Mouse (Mus musculus) liver, embryonic 13.5 days (tissue): ENCODE measurements around the gene 9630041A04Rik. TPM values are rescaled to one million over a fixed set of nuclear protein-coding genes. Genes with fewer than 3 reads are reported as not detected.

Experiments
- ATAC-seq: fragments of 200-750 bp; cut with Nextera tagmentation; 2 replicates; pipeline ENCODE4 v1.8.0; 2017; ENCODE audit warnings: low read depth, mild to moderate bottlenecking, moderate number of reproducible peaks, moderate library complexity
- DNase-seq: peaks from one replicate; pipeline ENCODE4 v3.0.0; 2022
- H3K27ac ChIP-seq: fragments of 300-500 bp; sonication (generic); 2 replicates; pipeline ENCODE4 v1.5.1; 2015; ENCODE audit warnings: moderate library complexity, mild to moderate bottlenecking, inconsistent platforms
- H3K27me3 ChIP-seq: fragments of 300-500 bp; sonication (generic); 2 replicates; pipeline ENCODE4 v1.6.1; 2015; ENCODE audit warnings: mild to moderate bottlenecking, inconsistent platforms
- H3K36me3 ChIP-seq: fragments of 300-500 bp; sonication (generic); 2 replicates; pipeline ENCODE4 v1.6.1; 2015; ENCODE audit warnings: mild to moderate bottlenecking, inconsistent platforms
- H3K4me1 ChIP-seq: fragments of 300-500 bp; sonication (generic); replicated peaks from 2 replicates; pipeline ENCODE4 v1.6.1; 2015; ENCODE audit warnings: inconsistent platforms
- H3K4me2 ChIP-seq: fragments of 300-500 bp; sonication (generic); 2 replicates; pipeline ENCODE4 v1.6.1; 2015; ENCODE audit warnings: inconsistent platforms, mild to moderate bottlenecking, moderate library complexity
- H3K4me3 ChIP-seq: fragments of 300-500 bp; sonication (generic); replicated peaks from 2 replicates; pipeline ENCODE4 v1.5.1; 2015; ENCODE audit warnings: mild to moderate bottlenecking, inconsistent platforms
- H3K9ac ChIP-seq: fragments of 300-500 bp; sonication (generic); 2 replicates; pipeline ENCODE4 v1.6.1; 2015; ENCODE audit warnings: mild to moderate bottlenecking, inconsistent platforms
- H3K9me3 ChIP-seq: fragments of 300-500 bp; sonication (generic); replicated peaks from 2 replicates; pipeline ENCODE4 v1.6.1; 2016; ENCODE audit warnings: inconsistent platforms
- WGBS: fragments of 180-500 bp; shearing (Covaris S2); methylation state at CpG from one replicate; pipeline ENCODE4 v1.1.7; 2015; ENCODE audit not compliant: insufficient replicate concordance; 5-methylcytosine and 5-hydroxymethylcytosine counted together
- polyA plus RNA-seq: library from polyadenylated mRNA; unstranded; fragments of >200 nt; fragmentation: Nextera tagmentation; extraction: Ambion mirVana; gene quantifications from 2 replicates; pipeline ENCODE4 v1.2.1, GENCODE M21; 2015

9630041A04Rik gene
- polyA plus RNA-seq, 1 experiment from 2014 or later = not detected

GRCm38 (mm10) chr9:101922846-101923245, 61.2 kb downstream of the 9630041A04Rik start:
- no peak overlapping the region for H3K27ac ChIP-seq
- H3K4me3 ChIP-seq = no peak overlapping the region
- no peaks in the 10 kb centered on the region for H3K4me1 ChIP-seq
- no peaks in the 10 kb centered on the region for H3K27me3 ChIP-seq
- DNase-seq (no peak), ATAC-seq (no peak)
- H3K36me3 ChIP-seq = no peaks in the 10 kb centered on the region
- H3K4me2 ChIP-seq = no peak overlapping the region
- WGBS = 56% methylated on average over 4 of the region's 4 CpGs
- no peak overlapping the region for H3K9ac ChIP-seq
- no peaks in the 10 kb centered on the region for H3K9me3 ChIP-seq

GRCm38 (mm10) chr9:101924829-101925228, 63.2 kb downstream of the 9630041A04Rik start:
- Histone ChIP-seq H3K4me2 (no peak overlapping the region), H3K36me3 (no peaks in the 10 kb centered on the region), H3K4me1 (no peaks in the 10 kb centered on the region), H3K9me3 (no peaks in the 10 kb centered on the region), H3K4me3 (no peak overlapping the region), H3K9ac (no peak overlapping the region), H3K27ac (no peak overlapping the region), H3K27me3 (no peaks in the 10 kb centered on the region)
- 45% methylated on average over 4 of the region's 4 CpGs for WGBS
- ATAC-seq (no peak), DNase-seq (no peak)

GRCm38 (mm10) chr9:101933946-101934573, 72.4 kb downstream of the 9630041A04Rik start:
- no peak overlapping the region for H3K4me2 ChIP-seq
- H3K27ac ChIP-seq = no peak overlapping the region
- ATAC-seq = no peak
- no peaks in the 10 kb centered on the region for H3K27me3 ChIP-seq
- no peaks in the 10 kb centered on the region for H3K9me3 ChIP-seq
- no peak overlapping the region for H3K9ac ChIP-seq
- H3K36me3 ChIP-seq = no peaks in the 10 kb centered on the region
- WGBS = 54% methylated on average over 8 of the region's 8 CpGs
- no peak for DNase-seq
- no peak overlapping the region for H3K4me3 ChIP-seq
- H3K4me1 ChIP-seq = peaks cover 3% of the 10 kb centered on the region

GRCm38 (mm10) chr9:101934887-101935286, 73.2 kb downstream of the 9630041A04Rik start:
- 67% methylated on average over 8 of the region's 8 CpGs for WGBS
- H3K9ac ChIP-seq = no peak overlapping the region
- no peak overlapping the region for H3K4me3 ChIP-seq
- H3K4me1 ChIP-seq = peaks cover 12% of the 10 kb centered on the region
- H3K27me3 ChIP-seq = no peaks in the 10 kb centered on the region
- no peaks in the 10 kb centered on the region for H3K9me3 ChIP-seq
- no peaks in the 10 kb centered on the region for H3K36me3 ChIP-seq
- H3K4me2 ChIP-seq = no peak overlapping the region
- ATAC-seq (no peak), DNase-seq (no peak)
- no peak overlapping the region for H3K27ac ChIP-seq

GRCm38 (mm10) chr9:101938066-101938465, 76.4 kb downstream of the 9630041A04Rik start:
- peaks cover 18% of the 10 kb centered on the region for H3K4me1 ChIP-seq
- ATAC-seq (no peak), DNase-seq (no peak)
- H3K9me3 ChIP-seq = no peaks in the 10 kb centered on the region
- H3K4me2 ChIP-seq = no peak overlapping the region
- no peak overlapping the region for H3K9ac ChIP-seq
- peaks cover 5% of the 10 kb centered on the region; the same call in 1 of the 2 replicates for H3K27me3 ChIP-seq
- no peak overlapping the region for H3K4me3 ChIP-seq
- H3K27ac ChIP-seq = no peak overlapping the region
- no peaks in the 10 kb centered on the region for H3K36me3 ChIP-seq
- WGBS = 62% methylated on average over 4 of the region's 4 CpGs

- H3K4me2 ChIP-seq = no peak overlapping the region
- H3K9me3 ChIP-seq = no peaks in the 10 kb centered on the region
- H3K4me1 ChIP-seq = peaks cover 18% of the 10 kb centered on the region
- DNase-seq (no peak), ATAC-seq (peak; percentile 8; the same call in 1 of the 2 replicates)
- WGBS = 72% methylated on average over 5 of the region's 5 CpGs
- H3K9ac ChIP-seq = no peak overlapping the region
- H3K4me3 ChIP-seq = no peak overlapping the region
- no peak overlapping the region for H3K27ac ChIP-seq
- H3K27me3 ChIP-seq = peaks cover 5% of the 10 kb centered on the region; the same call in 1 of the 2 replicates
- H3K36me3 ChIP-seq = no peaks in the 10 kb centered on the region
Observed at GRCm38 (mm10) chr9:101939006-101939405, 77.4 kb downstream of the 9630041A04Rik start.

GRCm38 (mm10) chr9:101940182-101940581, 78.5 kb downstream of the 9630041A04Rik start:
- DNase-seq (no peak), ATAC-seq (peak; percentile 79)
- peaks cover 23% of the 10 kb centered on the region for H3K4me1 ChIP-seq
- H3K4me2 ChIP-seq = no peak overlapping the region
- H3K36me3 ChIP-seq = no peaks in the 10 kb centered on the region
- H3K27ac ChIP-seq = peak overlapping the region; percentile 43; the same call in 1 of the 2 replicates
- H3K27me3 ChIP-seq = peaks cover 5% of the 10 kb centered on the region; the same call in 1 of the 2 replicates
- 12% methylated on average over 3 of the region's 3 CpGs for WGBS
- H3K9ac ChIP-seq = no peak overlapping the region
- no peak overlapping the region for H3K4me3 ChIP-seq
- H3K9me3 ChIP-seq = no peaks in the 10 kb centered on the region

GRCm38 (mm10) chr9:101942058-101942669, 80.5 kb downstream of the 9630041A04Rik start:
- DNase-seq (no peak), ATAC-seq (no peak)
- Histone ChIP-seq H3K9ac (no peak overlapping the region), H3K27me3 (peaks cover 5% of the 10 kb centered on the region; the same call in 1 of the 2 replicates), H3K4me1 (peaks cover 38% of the 10 kb centered on the region), H3K4me2 (no peak overlapping the region), H3K36me3 (no peaks in the 10 kb centered on the region), H3K27ac (no peak overlapping the region), H3K4me3 (no peak overlapping the region), H3K9me3 (no peaks in the 10 kb centered on the region)
- WGBS = 63% methylated on average over 9 of the region's 9 CpGs

- Histone ChIP-seq H3K9me3 (no peaks in the 10 kb centered on the region), H3K27ac (no peak overlapping the region), H3K4me2 (0 out of 2 replicates have a peak overlapping the region, but pooled peaks have one; percentile 17), H3K4me1 (peaks cover 22% of the 10 kb centered on the region), H3K4me3 (no peak overlapping the region), H3K36me3 (no peaks in the 10 kb centered on the region), H3K27me3 (peaks cover 5% of the 10 kb centered on the region; the same call in 1 of the 2 replicates), H3K9ac (no peak overlapping the region)
- ATAC-seq = no peak
- DNase-seq = no peak
- WGBS = 58% methylated on average over 7 of the region's 7 CpGs
Observed at GRCm38 (mm10) chr9:101945326-101945725, 83.7 kb downstream of the 9630041A04Rik start.

- Histone ChIP-seq H3K27me3 (peaks cover 5% of the 10 kb centered on the region; the same call in 1 of the 2 replicates), H3K9me3 (no peaks in the 10 kb centered on the region), H3K36me3 (no peaks in the 10 kb centered on the region), H3K4me2 (0 out of 2 replicates have a peak overlapping the region, but pooled peaks have one; percentile 17), H3K4me1 (peaks cover 20% of the 10 kb centered on the region), H3K27ac (no peak overlapping the region), H3K4me3 (no peak overlapping the region), H3K9ac (no peak overlapping the region)
- ATAC-seq (peak; percentile 88), DNase-seq (peak; percentile 13)
- 33% methylated on average over 4 of the region's 4 CpGs for WGBS
Observed at GRCm38 (mm10) chr9:101945814-101946213, 84.2 kb downstream of the 9630041A04Rik start.

GRCm38 (mm10) chr9:101950101-101950500, 88.5 kb downstream of the 9630041A04Rik start:
- H3K27ac ChIP-seq = no peak overlapping the region
- no peak overlapping the region for H3K9ac ChIP-seq
- H3K4me2 ChIP-seq = no peak overlapping the region
- H3K27me3 ChIP-seq = no peaks in the 10 kb centered on the region
- H3K4me1 ChIP-seq = peaks cover 16% of the 10 kb centered on the region
- H3K9me3 ChIP-seq = no peaks in the 10 kb centered on the region
- DNase-seq (no peak), ATAC-seq (no peak)
- H3K36me3 ChIP-seq = no peaks in the 10 kb centered on the region
- H3K4me3 ChIP-seq = no peak overlapping the region
- 12% methylated on average over 3 of the region's 3 CpGs for WGBS
